Mouse (Mus musculus) midbrain, embryonic 12.5 days (tissue): ENCODE measurements at regions not wholly inside any gene's neighbourhood (a gene's known extent, or its start where the extent isn't known, plus 50 kb on each side); places are given as distances from the start of the nearest gene placed in this dataset.

Experiments
- ATAC-seq: fragments of 200-750 bp; cut with Nextera tagmentation; 2 replicates; pipeline ENCODE4 v1.8.0; 2017; ENCODE audit warnings: low read depth, moderate TSS enrichment, moderate library complexity; ENCODE audit not compliant: low FRiP score
- H3K27ac ChIP-seq: fragments of 300-500 bp; sonication (generic); replicated peaks from 2 replicates; pipeline ENCODE4 v1.5.1; 2016; ENCODE audit warnings: mild to moderate bottlenecking
- H3K27me3 ChIP-seq: fragments of 300-500 bp; sonication (generic); 2 replicates; pipeline ENCODE4 v1.6.1; 2016; ENCODE audit warnings: mild to moderate bottlenecking
- H3K36me3 ChIP-seq: fragments of 300-500 bp; sonication (generic); 2 replicates; pipeline ENCODE4 v1.6.1; 2016
- H3K4me1 ChIP-seq: fragments of 300-500 bp; sonication (generic); 2 replicates; pipeline ENCODE4 v1.6.1; 2016
- H3K4me2 ChIP-seq: fragments of 300-500 bp; sonication (generic); replicated peaks from 2 replicates; pipeline ENCODE4 v1.6.1; 2016; ENCODE audit warnings: mild to moderate bottlenecking, moderate library complexity
- H3K4me3 ChIP-seq: fragments of 300-500 bp; sonication (generic); 2 replicates; pipeline ENCODE4 v1.5.1; 2016; ENCODE audit warnings: mild to moderate bottlenecking
- H3K9ac ChIP-seq: fragments of 300-500 bp; sonication (generic); replicated peaks from 2 replicates; pipeline ENCODE4 v1.6.1; 2016; ENCODE audit warnings: mild to moderate bottlenecking, moderate library complexity
- H3K9me3 ChIP-seq: fragments of 300-500 bp; sonication (generic); 2 replicates; pipeline ENCODE4 v1.6.1; 2016; ENCODE audit warnings: mild to moderate bottlenecking
- WGBS: fragments of 180-500 bp; shearing (Covaris S2); methylation state at CpG from one replicate; pipeline ENCODE4 v1.1.7; 2016; 5-methylcytosine and 5-hydroxymethylcytosine counted together

- no peak overlapping the region for H3K4me3 ChIP-seq
- no peak overlapping the region for H3K4me2 ChIP-seq
- ATAC-seq: peak; percentile 82
- no peaks in the 10 kb centered on the region for H3K4me1 ChIP-seq
- no peaks in the 10 kb centered on the region for H3K36me3 ChIP-seq
- H3K27ac ChIP-seq: 0 out of 2 replicates have a peak overlapping the region, but pooled peaks have one; percentile 36
- no peaks in the 10 kb centered on the region for H3K9me3 ChIP-seq
- H3K27me3 ChIP-seq: no peaks in the 10 kb centered on the region
- 35% methylated on average over 9 of the region's 9 CpGs for WGBS
- no peak overlapping the region for H3K9ac ChIP-seq
Measured at GRCm38 (mm10) chr12:5601084-5601654, 225.7 kb upstream of the Klhl29 start.

- H3K4me1 ChIP-seq: no peaks in the 10 kb centered on the region
- H3K4me3 ChIP-seq: no peak overlapping the region
- 93% methylated on average over 1 of the region's 1 CpGs for WGBS
- no peaks in the 10 kb centered on the region for H3K27me3 ChIP-seq
- ATAC-seq: no peak
- H3K36me3 ChIP-seq: no peaks in the 10 kb centered on the region
- H3K4me2 ChIP-seq: no peak overlapping the region
- H3K27ac ChIP-seq: no peak overlapping the region
- no peaks in the 10 kb centered on the region for H3K9me3 ChIP-seq
- H3K9ac ChIP-seq: no peak overlapping the region
Measured at GRCm38 (mm10) chr12:5599426-5599825, 223.9 kb upstream of the Klhl29 start.

DNA sequence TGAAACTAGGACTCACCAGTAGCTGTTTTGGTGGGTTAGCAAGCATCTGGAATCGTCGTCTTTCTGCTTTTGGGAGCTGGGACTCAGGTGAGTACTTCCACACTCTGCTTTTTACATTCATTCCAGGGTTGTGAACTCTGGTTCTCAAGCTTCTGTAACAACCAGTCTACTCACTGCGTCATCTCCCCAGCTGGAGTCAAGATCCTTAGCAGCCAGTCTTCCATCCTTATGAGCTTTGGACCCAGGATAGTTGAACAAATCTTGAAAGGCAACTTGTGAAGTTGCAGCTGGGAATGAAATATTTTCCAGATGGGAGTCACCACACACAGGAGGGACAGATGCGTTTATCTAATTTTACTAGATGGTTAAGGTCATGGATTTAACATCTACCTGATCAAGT, 223.5 kb upstream of the Klhl29 start:
- H3K36me3 ChIP-seq: no peaks in the 10 kb centered on the region
- no peak overlapping the region for H3K4me3 ChIP-seq
- ATAC-seq: no peak
- H3K9ac ChIP-seq: no peak overlapping the region
- WGBS: 90% methylated on average over 4 of the region's 4 CpGs
- H3K4me2 ChIP-seq: no peak overlapping the region
- no peak overlapping the region for H3K27ac ChIP-seq
- no peaks in the 10 kb centered on the region for H3K27me3 ChIP-seq
- H3K9me3 ChIP-seq: no peaks in the 10 kb centered on the region
- H3K4me1 ChIP-seq: no peaks in the 10 kb centered on the region

- Histone ChIP-seq H3K27me3 (no peaks in the 10 kb centered on the region), H3K9ac (no peak overlapping the region), H3K36me3 (no peaks in the 10 kb centered on the region), H3K4me2 (no peak overlapping the region), H3K9me3 (no peaks in the 10 kb centered on the region), H3K27ac (no peak overlapping the region), H3K4me3 (no peak overlapping the region), H3K4me1 (no peaks in the 10 kb centered on the region)
- 72% methylated on average over 6 of the region's 6 CpGs for WGBS
- no peak for ATAC-seq
Measured at GRCm38 (mm10) chr12:5572831-5573230, 197.3 kb upstream of the Klhl29 start.

GRCm38 (mm10) chr12:5568941-5569340, 193.5 kb upstream of the Klhl29 start:
- WGBS: 65% methylated on average over 5 of the region's 5 CpGs
- ATAC-seq: no peak
- Histone ChIP-seq H3K4me2 (no peak overlapping the region), H3K9me3 (no peaks in the 10 kb centered on the region), H3K27ac (no peak overlapping the region), H3K36me3 (no peaks in the 10 kb centered on the region), H3K27me3 (no peaks in the 10 kb centered on the region), H3K4me3 (no peak overlapping the region), H3K4me1 (no peaks in the 10 kb centered on the region; the same call in 1 of the 2 replicates), H3K9ac (no peak overlapping the region)

- Histone ChIP-seq H3K4me1 (no peaks in the 10 kb centered on the region; the same call in 1 of the 2 replicates), H3K9ac (no peak overlapping the region), H3K9me3 (no peaks in the 10 kb centered on the region), H3K4me3 (no peak overlapping the region), H3K27me3 (no peaks in the 10 kb centered on the region), H3K27ac (no peak overlapping the region), H3K4me2 (no peak overlapping the region), H3K36me3 (no peaks in the 10 kb centered on the region)
- peak; percentile 27; the same call in 1 of the 2 replicates for ATAC-seq
- 18% methylated on average over 2 of the region's 2 CpGs for WGBS
Measured at GRCm38 (mm10) chr12:5566231-5566630, 190.7 kb upstream of the Klhl29 start.

DNA sequence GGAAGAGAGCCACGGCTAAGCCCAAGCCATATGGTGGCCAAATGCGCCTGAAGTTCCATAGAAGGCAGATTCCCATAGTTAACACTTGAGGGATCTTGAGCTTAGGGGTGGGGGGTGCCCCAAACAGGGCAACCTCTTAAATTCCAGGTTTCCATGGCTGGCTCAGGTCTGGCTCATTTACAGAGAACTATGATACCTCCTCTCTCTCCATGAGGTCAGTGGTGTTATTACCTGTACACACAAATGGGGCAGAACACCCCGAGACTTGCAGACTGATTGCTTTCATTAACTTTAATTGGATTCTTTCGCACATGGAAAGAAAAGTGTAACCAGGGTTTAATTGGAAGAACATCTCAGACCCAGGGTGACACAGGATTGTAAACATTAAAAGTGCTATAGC, 177.1 kb upstream of the Klhl29 start:
- peaks cover 8% of the 10 kb centered on the region; the same call in 1 of the 2 replicates for H3K4me1 ChIP-seq
- WGBS: 82% methylated on average over 4 of the region's 4 CpGs
- no peaks in the 10 kb centered on the region for H3K27me3 ChIP-seq
- ATAC-seq: no peak
- H3K4me2 ChIP-seq: no peak overlapping the region
- H3K36me3 ChIP-seq: no peaks in the 10 kb centered on the region
- no peak overlapping the region for H3K27ac ChIP-seq
- no peak overlapping the region for H3K4me3 ChIP-seq
- no peaks in the 10 kb centered on the region for H3K9me3 ChIP-seq
- no peak overlapping the region for H3K9ac ChIP-seq

- Histone ChIP-seq H3K9ac (no peak overlapping the region), H3K4me2 (no peak overlapping the region), H3K4me3 (no peak overlapping the region), H3K27me3 (no peaks in the 10 kb centered on the region), H3K4me1 (peaks cover 8% of the 10 kb centered on the region; the same call in 1 of the 2 replicates), H3K9me3 (no peaks in the 10 kb centered on the region), H3K36me3 (no peaks in the 10 kb centered on the region), H3K27ac (no peak overlapping the region)
- no peak for ATAC-seq
- WGBS: 82% methylated on average over 2 of the region's 2 CpGs
Measured at GRCm38 (mm10) chr12:5551901-5552300, 176.4 kb upstream of the Klhl29 start.

GRCm38 (mm10) chr12:5549796-5550195, 174.3 kb upstream of the Klhl29 start:
- peaks cover 8% of the 10 kb centered on the region; the same call in 1 of the 2 replicates for H3K4me1 ChIP-seq
- H3K4me2 ChIP-seq: no peak overlapping the region
- no peak for ATAC-seq
- no peaks in the 10 kb centered on the region for H3K27me3 ChIP-seq
- no peak overlapping the region for H3K4me3 ChIP-seq
- H3K9ac ChIP-seq: no peak overlapping the region
- 43% methylated on average over 7 of the region's 7 CpGs for WGBS
- no peaks in the 10 kb centered on the region for H3K9me3 ChIP-seq
- H3K36me3 ChIP-seq: no peaks in the 10 kb centered on the region
- no peak overlapping the region for H3K27ac ChIP-seq

GRCm38 (mm10) chr12:5547698-5548097, 172.2 kb upstream of the Klhl29 start:
- Histone ChIP-seq H3K4me2 (no peak overlapping the region), H3K4me1 (peaks cover 8% of the 10 kb centered on the region; the same call in 1 of the 2 replicates), H3K9me3 (no peaks in the 10 kb centered on the region), H3K27ac (no peak overlapping the region), H3K36me3 (no peaks in the 10 kb centered on the region), H3K27me3 (no peaks in the 10 kb centered on the region), H3K9ac (no peak overlapping the region), H3K4me3 (no peak overlapping the region)
- no peak for ATAC-seq
- 85% methylated on average over 5 of the region's 5 CpGs for WGBS

DNA sequence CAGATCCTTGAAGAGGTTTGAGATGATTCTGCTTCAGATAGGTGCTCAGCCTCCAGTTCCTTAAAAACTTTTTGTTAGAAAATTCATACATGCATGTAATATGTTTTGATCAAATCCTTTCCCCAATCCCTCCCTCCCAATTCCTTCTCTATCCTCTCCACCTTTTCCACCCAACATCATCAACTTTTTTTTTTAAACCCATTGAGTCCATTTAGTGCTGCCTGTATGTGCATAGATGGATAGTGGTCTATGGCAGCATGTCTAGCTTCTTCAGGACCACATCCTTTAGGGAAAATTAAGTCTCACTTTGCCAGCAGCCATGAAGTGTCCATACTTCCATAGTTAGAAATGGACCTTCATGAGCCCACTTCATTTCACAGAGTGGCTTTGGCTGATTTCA, 167.2 kb upstream of the Klhl29 start:
- H3K9ac ChIP-seq: no peak overlapping the region
- H3K27ac ChIP-seq: no peak overlapping the region
- H3K9me3 ChIP-seq: no peaks in the 10 kb centered on the region
- H3K27me3 ChIP-seq: no peaks in the 10 kb centered on the region
- no peaks in the 10 kb centered on the region for H3K36me3 ChIP-seq
- no peak overlapping the region for H3K4me2 ChIP-seq
- no peak overlapping the region for H3K4me3 ChIP-seq
- no peak for ATAC-seq
- H3K4me1 ChIP-seq: no peaks in the 10 kb centered on the region

DNA sequence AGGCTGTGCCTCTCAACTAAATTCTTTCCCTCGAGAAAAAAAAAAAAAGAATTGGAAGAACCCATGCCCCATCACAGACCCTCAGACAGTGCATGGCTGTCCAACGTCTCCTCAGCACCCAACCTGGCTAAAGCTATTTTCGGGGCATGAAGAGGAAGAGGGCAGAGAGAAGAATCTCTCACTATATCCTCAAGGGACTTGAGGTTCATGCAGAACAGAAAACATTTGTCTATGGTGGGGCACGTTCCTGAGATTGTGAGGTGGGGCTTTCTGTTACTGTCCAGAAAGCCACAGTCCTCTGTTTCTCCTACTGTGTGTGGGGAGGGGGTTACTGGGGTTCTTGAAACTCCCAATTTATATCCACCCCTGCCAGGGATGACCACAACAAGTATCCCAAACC, 120.8 kb upstream of the Klhl29 start:
- Histone ChIP-seq H3K9ac (no peak overlapping the region), H3K4me3 (no peak overlapping the region), H3K27me3 (no peaks in the 10 kb centered on the region), H3K36me3 (no peaks in the 10 kb centered on the region), H3K27ac (no peak overlapping the region), H3K4me2 (no peak overlapping the region), H3K9me3 (no peaks in the 10 kb centered on the region), H3K4me1 (no peaks in the 10 kb centered on the region)
- 83% methylated on average over 4 of the region's 4 CpGs for WGBS
- no peak for ATAC-seq
